Mouse (Mus musculus): ENCODE measurements around the gene Pcdh15.

Pcdh15 gene

GRCm38 (mm10) chr10:73821657-73822583 is 722.8 kb downstream of the Pcdh15 start:
- CTCF ChIA-PET = no interaction called here

GRCm38 (mm10) chr10:73823214-73823613 is 724.1 kb downstream of the Pcdh15 start:
- CTCF ChIA-PET = no interaction called here

- CTCF ChIA-PET = no interaction called here
Observed at GRCm38 (mm10) chr10:73826354-73826753, 727.2 kb downstream of the Pcdh15 start.

GRCm38 (mm10) chr10:73828781-73829180 is 729.6 kb downstream of the Pcdh15 start:
- CTCF ChIA-PET = no interaction called here

GRCm38 (mm10) chr10:73844998-73845397 is 745.9 kb downstream of the Pcdh15 start:
- CTCF ChIA-PET = no interaction called here

- CTCF ChIA-PET = no interaction called here
Observed at GRCm38 (mm10) chr10:73862181-73862580, 763.0 kb downstream of the Pcdh15 start.

- CTCF ChIA-PET = no interaction called here
Observed at GRCm38 (mm10) chr10:73878055-73878728, 779.0 kb downstream of the Pcdh15 start.

- CTCF ChIA-PET = no interaction called here
Observed at GRCm38 (mm10) chr10:73878729-73879067, 779.6 kb downstream of the Pcdh15 start.

- CTCF ChIA-PET = no interaction called here
Observed at GRCm38 (mm10) chr10:73887771-73888170, 788.6 kb downstream of the Pcdh15 start.

- CTCF ChIA-PET = no interaction called here
Observed at GRCm38 (mm10) chr10:73892251-73892650, 793.1 kb downstream of the Pcdh15 start.

- CTCF ChIA-PET = no interaction called here
Observed at GRCm38 (mm10) chr10:73896086-73896607, 797.0 kb downstream of the Pcdh15 start.

- CTCF ChIA-PET = no interaction called here
Observed at GRCm38 (mm10) chr10:73899165-73899564, 800.0 kb downstream of the Pcdh15 start.

- CTCF ChIA-PET = no interaction called here
Observed at GRCm38 (mm10) chr10:73907626-73908025, 808.5 kb downstream of the Pcdh15 start.

- CTCF ChIA-PET = no interaction called here
Observed at GRCm38 (mm10) chr10:73908568-73908967, 809.4 kb downstream of the Pcdh15 start.

GRCm38 (mm10) chr10:73915170-73915569 is 816.0 kb downstream of the Pcdh15 start:
- CTCF ChIA-PET = no interaction called here

- CTCF ChIA-PET = no interaction called here
Observed at GRCm38 (mm10) chr10:73921579-73921978, 822.4 kb downstream of the Pcdh15 start.

- CTCF ChIA-PET = no interaction called here
Observed at GRCm38 (mm10) chr10:73928672-73929071, 829.5 kb downstream of the Pcdh15 start.

GRCm38 (mm10) chr10:73929718-73930117 is 830.6 kb downstream of the Pcdh15 start:
- CTCF ChIA-PET = no interaction called here

- CTCF ChIA-PET = no interaction called here
Observed at GRCm38 (mm10) chr10:73931185-73931584, 832.0 kb downstream of the Pcdh15 start.

- CTCF ChIA-PET = no interaction called here
Observed at GRCm38 (mm10) chr10:73931996-73932679, 833.0 kb downstream of the Pcdh15 start.

GRCm38 (mm10) chr10:73936121-73936520 is 837.0 kb downstream of the Pcdh15 start:
- CTCF ChIA-PET = no interaction called here

- CTCF ChIA-PET = no interaction called here
Observed at GRCm38 (mm10) chr10:73938989-73939388, 839.8 kb downstream of the Pcdh15 start.

- CTCF ChIA-PET = no interaction called here
Observed at GRCm38 (mm10) chr10:73947799-73948198, 848.7 kb downstream of the Pcdh15 start.
